Mouse (Mus musculus) cerebellum, postnatal 4 days (tissue): ENCODE data around the gene Cab39l.

Experiments
- DNase-seq, 2 experiments: peaks; one replicate each; pipeline ENCODE4 v3.0.0; 2022; ENCODE audit warnings: low spot score in 2 of 2, mixed read lengths in 1 of 2

Gene Cab39l

GRCm38 (mm10) chr14:59506139-59506538, 65.4 kb downstream of the Cab39l start:
- no peak for DNase-seq

DNA sequence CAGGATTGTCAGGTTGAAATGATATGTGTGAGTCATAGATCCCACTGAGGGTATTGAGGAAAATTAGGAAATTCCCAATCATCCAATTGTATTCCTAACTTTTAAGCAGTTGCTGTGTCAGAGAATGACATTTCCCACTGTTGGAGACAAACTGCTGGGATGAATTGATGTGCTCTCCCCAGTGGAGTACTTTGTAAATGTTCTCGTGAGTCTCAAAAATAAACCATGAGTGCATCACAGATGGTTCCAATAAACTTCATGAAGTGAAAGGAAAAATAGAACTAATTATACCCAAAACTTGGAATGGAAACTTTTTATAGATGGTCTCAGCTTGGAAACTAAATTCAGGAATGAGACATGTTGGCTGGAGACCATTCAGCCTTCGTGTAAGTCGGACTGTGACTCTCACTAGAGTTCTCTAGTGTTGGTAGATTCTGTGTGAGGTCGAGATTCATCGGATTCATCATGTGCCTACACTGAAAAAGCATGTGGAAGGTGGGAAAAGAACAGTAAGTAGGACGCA, 73.2 kb downstream of the Cab39l start:
- DNase-seq, result no peak

DNA sequence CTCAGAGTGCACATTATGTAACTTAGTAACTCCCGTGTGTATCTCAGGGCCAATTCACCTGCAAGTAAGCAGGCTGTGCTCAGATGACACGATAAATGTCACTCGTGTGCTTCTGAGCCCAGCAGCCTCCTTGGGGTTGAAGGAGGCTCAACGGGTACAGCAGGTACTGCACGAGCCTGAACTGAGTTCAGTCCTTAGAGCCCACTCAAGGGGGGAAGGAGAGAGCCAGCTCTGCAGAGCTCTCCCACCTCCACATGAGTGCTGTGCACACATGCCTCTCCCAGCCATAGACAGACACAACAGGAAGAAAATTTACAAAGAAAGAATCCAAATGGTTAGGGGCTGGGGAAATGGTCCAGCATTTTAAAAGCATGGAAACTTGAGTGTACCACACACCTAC, 85.1 kb downstream of the Cab39l start:
- no peak for DNase-seq

DNA sequence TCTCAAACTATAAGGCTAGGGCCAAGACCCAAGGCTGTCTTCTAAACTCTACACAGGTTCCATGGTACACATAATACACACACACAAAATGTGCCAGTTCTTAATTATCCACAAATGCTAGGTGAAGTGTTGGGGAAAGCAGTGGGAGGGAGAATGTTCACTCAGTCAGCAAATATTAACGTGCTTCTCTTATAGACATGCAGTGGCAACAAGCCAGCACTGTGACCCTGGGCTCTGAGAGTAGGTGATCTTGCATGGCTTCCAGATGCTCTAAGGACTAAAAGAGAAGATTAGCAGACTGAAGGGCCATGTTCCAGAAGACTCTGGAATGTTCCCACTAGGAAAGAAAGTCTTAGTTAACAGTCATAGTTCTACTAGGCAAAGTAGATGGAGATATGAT, 90.0 kb downstream of the Cab39l start:
- DNase-seq, result no peak

GRCm38 (mm10) chr14:59532986-59533385, 92.2 kb downstream of the Cab39l start:
- no peak for DNase-seq

- DNase-seq, result no peak
These were observed 93.1 kb downstream of the Cab39l start for GRCm38 (mm10) chr14:59533908-59534307.

DNA sequence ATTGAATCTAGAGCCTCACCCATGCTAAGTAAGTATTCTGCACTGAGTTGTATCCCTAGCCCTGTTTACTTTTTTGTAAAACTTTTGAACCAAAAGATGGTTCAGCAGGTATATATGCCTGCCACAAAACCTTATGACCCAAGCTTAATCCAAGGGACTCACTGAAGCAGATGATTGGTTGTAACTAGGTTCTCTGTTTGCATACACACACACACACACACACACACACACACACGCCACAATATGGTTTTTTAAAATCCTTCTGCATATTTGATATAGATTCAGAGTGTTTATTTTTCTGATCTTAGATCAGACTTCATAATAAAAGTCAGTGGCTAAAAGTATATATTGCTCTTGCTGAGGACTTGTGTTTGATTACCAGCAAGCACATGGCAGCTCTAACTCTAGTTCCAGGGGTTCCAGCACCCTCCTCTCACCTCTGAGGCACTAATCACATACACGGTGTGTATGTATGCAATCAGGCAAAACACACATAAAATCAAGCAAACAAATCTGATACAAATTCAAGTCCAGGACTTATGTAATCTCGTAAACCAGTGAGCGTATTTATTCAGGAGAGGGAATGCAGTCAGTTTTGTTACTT, 97.2 kb downstream of the Cab39l start:
- no peak for DNase-seq

- no peak for DNase-seq
These were observed 99.5 kb downstream of the Cab39l start for GRCm38 (mm10) chr14:59540230-59540629.

- DNase-seq, result no peak
These were observed 100.0 kb downstream of the Cab39l start for GRCm38 (mm10) chr14:59540761-59541160.

GRCm38 (mm10) chr14:59543158-59543826, 102.5 kb downstream of the Cab39l start:
- no peak for DNase-seq

DNA sequence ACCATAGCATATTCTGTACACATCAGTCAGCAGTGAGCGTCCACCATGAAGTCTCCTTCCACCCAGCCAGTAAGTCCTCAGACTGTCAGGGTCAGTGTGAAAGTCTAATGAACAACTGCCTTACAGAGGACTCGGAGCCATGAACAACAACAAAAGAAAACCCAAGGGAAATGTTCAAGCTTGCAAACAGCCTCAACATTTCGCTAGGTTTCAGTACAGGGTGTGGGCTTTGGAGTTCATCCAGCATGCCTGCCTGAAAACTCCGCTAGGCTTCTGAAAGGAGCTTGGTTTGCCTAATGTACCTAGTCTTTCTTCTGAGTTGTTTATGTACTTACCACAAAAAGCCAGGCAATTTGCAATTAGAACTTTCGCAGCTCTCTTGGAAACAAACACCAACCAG, 103.2 kb downstream of the Cab39l start:
- no peak for DNase-seq

- DNase-seq, result no peak
These were observed 105.5 kb downstream of the Cab39l start for GRCm38 (mm10) chr14:59546162-59546880.

DNA sequence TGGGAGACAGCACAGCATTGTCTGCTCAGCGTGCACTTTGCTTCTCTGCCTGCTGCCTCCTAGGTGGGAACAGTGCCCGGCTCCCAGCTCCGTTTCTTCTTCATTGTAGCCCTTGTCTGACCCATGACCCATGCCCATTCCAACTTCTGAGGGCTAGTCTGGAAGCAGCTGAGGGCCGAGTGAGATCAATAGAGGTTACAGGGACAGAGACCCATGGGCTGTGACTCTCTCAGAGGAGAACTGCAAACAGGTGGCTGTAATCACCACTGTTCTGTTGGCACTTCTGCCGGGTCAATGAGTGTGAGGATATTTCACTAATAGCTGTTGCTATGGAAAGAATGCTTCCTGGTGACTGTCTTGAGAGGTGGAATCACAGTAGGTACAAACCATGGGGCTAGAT, 106.8 kb downstream of the Cab39l start:
- no peak for DNase-seq

GRCm38 (mm10) chr14:59548532-59548931, 107.8 kb downstream of the Cab39l start:
- DNase-seq, result no peak

- no peak for DNase-seq
These were observed 108.3 kb downstream of the Cab39l start for GRCm38 (mm10) chr14:59549106-59549505.

DNA sequence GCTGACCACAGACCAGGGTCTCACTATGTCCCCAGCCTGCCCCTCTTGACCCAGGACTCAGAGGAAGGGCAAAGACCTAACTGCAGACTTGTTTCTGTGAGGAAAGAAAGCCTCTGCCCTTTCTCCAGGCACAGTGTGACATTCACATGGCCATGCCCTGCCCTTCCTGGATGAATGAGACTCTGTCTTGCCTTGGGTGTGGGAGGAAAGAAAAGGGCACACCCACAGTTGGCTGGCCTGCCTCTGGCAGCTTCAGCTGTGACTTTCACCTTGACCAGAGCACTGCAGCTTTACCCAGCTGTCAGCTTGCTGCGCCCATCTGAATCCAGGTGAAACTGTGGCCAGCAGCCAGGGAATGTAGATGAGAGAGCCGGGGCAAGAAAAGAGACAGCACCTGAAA, 110.1 kb downstream of the Cab39l start:
- DNase-seq, result no peak

DNA sequence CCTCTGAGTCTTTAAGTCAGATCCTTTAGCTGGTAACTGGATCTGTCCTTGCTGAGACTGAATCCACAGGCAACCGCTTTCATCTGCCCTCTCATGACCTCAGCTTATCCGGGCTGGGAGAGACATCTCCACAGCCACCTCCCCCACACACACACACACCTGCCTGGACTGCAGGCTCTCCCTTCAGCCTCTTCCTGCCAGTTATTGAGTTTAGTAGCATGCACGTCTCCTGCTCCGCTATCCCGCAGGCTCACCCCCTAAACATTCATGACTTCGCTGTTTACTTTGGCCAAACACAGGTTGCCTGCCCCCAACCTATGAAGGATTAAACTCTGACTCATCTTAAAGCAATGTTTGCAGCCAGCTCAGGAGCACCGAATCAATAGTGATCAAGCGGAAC, 111.2 kb downstream of the Cab39l start:
- DNase-seq, result no peak

GRCm38 (mm10) chr14:59554025-59554424, 113.3 kb downstream of the Cab39l start:
- DNase-seq, result no peak

GRCm38 (mm10) chr14:59555018-59555417, 114.2 kb downstream of the Cab39l start:
- no peak for DNase-seq

DNA sequence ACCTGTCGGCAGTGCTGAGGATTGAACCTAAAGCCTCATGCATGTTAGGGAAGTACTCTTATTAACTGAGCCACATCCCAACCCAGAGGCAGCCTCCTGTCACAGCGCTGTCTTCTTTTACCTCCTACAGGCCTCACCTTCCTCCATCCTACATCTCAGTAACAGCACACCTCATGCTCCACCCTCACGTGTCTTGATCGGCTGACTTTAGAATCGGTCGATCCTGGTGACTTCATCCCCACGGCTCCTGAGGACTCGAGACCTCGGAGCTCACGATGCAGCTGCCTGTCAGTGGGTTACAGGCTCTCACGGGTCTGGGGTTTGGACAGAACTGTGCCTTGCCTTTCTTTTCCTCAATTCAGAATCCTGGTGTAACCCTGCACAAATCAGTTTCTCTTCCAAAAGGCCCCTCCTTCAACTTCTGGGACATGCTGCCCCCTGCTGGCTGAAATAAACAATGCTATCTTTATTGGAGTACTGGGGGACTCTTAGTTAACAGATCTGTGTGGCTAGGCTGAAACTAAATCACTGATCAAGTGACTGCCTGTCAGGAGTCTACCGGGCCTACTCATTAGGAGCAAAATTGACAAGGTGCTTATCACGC, 115.3 kb downstream of the Cab39l start:
- peak; percentile 58 to 74 for DNase-seq

- DNase-seq, result no peak
These were observed 116.3 kb downstream of the Cab39l start for GRCm38 (mm10) chr14:59557071-59557470.

DNA sequence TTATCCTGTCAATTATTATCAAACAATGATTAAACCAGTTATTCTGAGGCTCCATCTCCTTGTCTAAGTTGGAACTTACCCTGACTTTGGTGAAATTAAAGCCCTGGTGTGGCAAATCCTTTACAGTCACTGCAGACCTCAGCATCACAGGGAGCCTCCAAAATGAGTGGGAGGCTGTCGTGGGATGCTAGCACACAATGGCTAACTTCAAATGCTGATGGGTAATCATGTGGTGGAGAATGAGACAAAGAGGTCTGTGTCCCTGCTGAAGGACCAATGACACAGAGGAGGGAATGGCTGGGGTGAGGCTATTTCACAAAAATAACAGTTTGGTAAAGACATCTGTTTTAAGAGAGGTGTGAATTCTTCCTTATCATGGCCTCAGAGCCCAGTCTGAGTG, 117.1 kb downstream of the Cab39l start:
- no peak for DNase-seq
